Mouse (Mus musculus) NIH3T3 (cell line): Measurements from ENCODE around the gene Gng2.
A peak's percentile ranks its signal among the peaks of the same experiment; 100 is the strongest.

ENCODE experiments used
- DNase-seq: peaks from one replicate; pipeline ENCODE4 v3.0.0-alpha.2; 2012; ENCODE audit warnings: low read depth

Gng2 gene

DNA sequence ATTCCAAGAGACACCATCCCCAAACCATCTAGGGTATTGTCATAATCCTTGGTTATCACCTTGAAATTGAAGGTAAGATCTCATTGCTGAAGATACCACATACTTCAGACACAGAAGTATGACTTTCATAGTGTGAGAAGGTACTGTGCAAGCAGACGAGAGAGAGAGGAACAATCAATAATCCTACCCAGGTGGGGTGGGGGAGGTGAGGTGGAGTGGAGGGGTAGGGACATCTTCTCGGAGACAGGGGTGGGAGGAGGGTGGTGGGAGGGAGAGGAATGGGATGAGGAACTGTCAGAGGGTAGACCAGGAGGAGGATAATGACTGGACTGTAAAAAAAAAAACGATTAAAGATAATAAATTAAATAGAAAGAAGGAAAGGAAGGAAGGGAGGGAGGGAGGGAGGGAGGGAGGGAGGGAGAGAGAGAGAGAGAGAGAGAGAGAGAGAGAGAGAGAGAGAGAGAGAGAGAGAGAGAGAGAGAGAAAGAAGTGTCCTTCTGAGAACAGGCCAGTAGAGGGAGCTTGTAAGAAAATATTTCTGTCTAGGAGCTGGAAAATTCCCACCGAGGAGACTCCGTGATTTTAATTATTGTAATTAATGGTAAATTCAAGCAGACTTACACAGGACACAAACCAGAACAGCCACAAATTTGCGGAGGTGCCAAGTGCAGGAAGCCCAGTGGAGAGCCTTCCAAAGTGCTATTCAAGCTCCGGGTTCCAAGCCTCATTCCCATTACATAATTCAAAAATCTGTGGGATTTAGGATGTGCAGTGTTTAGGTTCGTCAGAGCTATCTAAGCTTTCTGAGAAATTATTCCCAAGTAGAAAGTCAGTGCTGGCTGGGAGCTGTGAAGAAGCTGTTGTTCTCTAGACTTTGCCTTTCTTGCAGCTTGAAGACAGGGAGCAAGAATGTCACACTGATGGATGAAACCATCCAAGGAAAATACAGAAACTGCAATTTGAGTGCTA, 118.3 kb downstream of the Gng2 start:
- peak; percentile 18 for DNase-seq

DNA sequence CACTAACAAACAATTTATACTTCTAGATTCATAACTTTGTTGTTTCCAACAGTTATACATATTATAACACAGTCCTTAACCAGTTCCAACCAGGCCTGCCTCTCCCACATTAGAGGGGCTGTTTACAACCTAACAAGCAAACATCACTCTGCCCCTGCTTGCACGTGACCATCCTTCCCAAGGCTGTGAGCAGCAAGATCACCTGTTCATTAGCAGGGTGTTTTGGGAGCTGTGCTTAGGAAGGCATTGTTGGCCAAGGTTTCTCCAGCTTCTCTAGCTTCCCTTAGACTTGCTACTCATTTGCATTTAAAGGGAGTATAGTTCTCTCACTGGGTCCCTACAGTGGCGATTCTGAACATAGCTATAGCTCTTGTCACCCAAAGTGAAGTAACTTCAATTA, 119.1 kb downstream of the Gng2 start:
- DNase-seq: no peak

DNA sequence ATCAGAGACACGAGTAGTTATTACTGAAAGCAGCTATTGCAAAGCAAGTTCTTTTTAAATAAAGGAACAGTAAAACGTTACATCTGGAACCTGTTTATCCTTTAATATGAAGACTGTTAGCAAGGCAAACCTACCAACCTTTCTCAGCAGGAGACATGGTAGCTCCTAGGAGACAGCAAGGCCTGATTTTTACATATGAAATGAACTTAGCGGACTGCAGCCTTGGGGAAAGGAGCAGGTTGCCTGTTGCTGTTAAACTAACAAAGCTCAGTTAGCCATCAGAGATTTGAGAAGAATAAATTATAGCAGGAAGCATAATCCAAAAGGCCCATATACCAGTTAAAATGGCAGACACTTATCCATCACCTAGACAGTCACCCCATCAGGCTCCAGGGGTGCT, 124.0 kb downstream of the Gng2 start:
- no peak for DNase-seq

DNA sequence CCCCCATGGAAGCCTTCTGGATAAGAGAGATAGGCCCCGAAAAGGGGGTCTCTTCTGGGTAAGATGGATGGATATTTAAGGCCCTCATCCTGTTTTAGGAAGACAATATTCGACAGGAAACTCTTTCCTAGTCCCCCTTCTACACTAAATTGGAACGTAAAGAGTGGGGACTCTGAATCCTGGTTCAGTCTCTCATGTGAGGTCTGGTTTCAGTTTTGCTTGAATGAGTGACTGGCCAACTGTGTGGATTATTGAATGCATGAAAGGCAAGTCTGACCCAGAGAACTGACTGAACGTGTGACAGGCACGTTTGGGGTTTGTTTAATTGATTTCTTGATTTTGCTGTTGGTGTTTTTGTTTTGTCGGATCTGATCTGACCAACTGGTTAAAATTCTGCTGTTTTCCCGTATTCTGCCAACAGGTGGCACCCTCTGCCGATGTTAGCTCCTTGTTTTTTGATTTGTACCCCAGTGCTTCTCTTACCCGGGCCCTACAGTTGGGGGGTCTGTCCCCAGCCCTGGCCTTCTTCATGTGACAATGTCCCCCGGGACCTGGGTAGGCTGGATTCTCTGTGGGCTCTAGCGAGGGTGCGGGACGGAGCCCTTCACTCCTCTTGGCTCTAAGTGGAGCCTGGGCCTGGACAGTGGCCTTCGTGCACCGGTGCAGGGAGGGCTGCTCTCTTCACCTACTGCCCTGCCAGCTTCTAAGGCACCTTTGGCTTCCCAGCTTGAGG, 137.7 kb downstream of the Gng2 start:
- peak; percentile 84 for DNase-seq

DNA sequence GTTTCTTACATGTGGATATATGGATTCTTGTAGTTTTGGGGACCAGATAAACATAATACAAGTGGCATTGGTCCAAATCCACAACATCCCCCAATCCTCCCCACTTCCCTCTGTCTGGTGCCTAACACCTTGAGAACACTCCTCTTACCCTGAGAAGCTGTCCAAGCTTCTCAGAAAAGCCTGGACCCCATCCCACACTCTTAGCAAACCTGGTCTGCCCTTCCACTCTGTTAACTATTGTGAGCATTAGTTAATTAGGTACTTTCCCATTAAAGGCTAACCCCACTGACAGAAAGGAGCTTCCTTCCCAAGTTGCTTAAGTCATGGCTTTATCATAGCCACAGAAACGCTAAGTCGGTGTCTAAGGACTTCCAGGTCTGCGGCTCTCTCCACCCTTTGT, 141.1 kb downstream of the Gng2 start:
- DNase-seq: no peak

DNA sequence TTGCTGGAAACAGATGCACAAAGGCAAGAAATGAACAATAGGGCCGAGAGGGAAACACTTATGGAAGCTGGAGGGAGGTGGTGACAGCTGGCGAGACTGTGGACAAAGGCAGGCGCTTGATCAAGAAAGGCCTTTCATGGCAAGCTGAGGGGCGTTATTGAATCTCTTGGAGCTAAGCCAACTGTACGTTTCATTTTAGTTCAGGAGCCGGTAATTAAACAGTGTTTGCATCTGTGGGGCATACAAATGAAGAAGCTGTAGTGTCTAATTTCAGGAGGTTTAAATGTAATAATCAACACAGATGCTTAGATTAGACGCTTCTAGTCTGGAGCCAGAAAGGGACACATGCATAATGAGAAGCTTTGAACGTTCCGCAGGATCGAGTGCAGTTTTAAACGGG, 151.9 kb downstream of the Gng2 start:
- DNase-seq: no peak

DNA sequence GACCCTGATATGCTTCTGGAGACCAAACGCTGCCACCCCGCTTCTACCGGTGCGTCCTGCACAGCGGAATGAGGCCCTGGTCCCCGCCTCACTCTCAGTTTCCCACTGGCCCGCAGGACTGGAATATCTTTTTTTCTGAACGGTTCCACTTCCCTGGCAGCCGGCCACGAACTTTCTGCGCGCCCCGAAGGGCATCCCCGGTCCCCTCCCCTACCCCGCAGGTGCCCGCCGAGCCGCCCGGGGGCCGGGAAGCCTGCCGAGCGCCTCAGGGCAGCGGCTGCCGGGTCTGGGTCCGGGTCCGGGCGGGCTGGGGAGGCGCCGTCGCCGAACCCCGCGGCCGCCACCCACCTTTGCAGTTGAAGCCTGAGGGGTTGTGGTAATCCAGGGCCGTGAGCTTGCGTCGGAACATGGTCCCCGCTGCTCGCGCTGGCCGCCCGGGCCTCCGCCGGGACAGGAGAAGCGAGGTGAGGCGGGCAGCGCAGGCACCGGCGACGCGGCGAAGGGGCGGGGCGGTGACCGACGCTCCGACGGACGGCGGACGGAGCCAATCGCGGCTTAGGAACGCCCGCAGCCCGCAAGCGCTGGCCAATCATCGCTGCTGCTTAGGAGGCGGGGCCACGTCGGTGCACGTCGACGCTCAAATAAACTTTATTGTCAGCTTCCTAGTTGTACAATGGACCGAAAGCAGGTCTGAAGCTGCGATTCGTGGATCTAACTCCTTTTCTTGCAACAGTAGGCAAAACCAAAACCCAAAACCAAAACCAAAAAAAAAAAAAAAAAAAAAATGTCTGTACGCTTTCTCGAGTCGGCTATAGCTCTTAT, 153.9 kb downstream of the Gng2 start, which contains the start of gene Rtraf:
Rtraf (minus strand) TSS at position 504 of the 822 bp plus-strand sequence.
- peak; percentile 97 for DNase-seq
